Mouse (Mus musculus): ENCODE measurements around the gene Zxdc. TPM values are rescaled to one million over a fixed set of nuclear protein-coding genes. Genes with fewer than 3 reads are reported as not detected.

The Zxdc gene
- total RNA-seq, 2 experiments from 2014 or later, result 3.1 to 4.5 TPM

DNA sequence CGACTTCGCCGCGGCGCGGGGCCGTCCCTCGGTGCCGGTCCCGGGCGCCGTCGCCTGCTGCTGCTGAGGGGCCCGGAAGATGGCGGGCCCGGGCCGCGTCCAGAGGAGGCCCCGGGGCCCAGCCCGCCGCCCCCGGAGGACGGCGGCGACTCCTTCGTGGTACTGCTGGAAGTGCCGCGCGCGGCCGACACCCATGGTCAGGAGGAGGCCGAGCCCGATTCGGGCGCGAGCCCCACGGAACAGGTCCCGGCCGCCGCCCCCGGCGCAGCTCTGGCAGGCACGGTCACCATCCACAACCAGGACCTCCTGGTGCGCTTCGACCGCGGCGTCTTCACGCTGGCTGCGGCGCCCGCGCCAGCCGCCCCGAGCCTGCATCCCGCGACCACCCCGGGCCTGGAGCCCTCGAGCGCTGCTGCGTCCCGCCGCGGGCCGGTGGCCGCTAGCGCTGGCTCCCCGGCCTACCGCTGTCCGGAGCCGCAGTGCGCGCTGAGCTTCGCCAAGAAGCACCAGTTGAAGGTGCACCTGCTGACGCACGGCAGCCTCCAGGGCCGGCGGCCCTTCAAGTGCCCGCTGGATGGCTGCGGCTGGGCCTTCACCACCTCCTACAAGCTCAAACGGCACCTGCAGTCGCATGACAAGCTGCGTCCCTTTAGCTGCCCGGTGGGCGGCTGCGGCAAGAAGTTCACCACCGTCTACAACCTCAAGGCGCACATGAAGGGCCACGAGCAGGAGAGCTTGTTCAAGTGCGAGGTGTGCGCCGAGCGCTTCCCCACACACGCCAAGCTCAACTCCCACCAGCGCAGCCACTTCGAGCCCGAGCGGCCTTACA lies 647 bp downstream of the Zxdc start:
- ATAC-seq (replicated peaks; ENCODE audit: low FRiP score, poor library complexity, severe bottlenecking), result no peak

DNA sequence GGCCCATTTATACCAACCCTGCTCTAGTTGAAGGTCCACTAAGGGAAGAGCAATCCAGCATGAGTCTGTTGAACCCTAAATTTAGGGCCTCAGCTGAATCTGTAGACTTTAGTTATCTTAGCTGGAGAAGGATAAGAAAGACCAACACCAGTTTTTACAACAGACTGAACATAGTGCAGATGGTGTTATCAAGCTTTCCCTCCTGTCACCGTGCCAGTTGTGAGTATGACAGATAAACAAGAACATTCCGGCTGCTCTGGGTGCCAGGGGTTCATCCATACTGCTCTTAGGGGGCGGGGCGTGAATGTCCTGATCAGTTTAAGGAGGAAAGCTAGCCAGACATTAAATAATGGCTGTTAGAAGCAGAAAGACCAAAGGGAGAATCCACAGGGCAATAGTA lies 5.4 kb downstream of the Zxdc start:
- no peak for ATAC-seq (replicated peaks; ENCODE audit: low FRiP score, poor library complexity, severe bottlenecking)

DNA sequence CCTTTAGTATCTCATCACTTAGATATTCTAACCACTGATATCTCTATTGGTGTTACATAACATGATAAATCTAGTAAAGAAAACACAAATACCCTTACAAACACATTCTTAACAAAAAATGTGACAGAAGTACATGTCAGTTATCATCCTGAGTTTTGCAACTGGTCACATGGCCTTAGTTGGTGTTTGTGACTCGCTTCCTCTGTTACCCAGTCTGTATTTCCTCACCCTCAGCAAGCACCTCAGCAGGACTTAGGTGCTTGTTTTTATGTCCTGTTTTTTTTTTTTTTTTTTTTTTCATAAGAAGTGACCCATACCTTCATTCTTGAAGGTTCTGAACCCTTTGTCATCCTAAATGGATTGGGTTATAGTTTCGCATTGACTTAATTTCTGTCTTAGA lies 8.4 kb downstream of the Zxdc start:
- ATAC-seq (replicated peaks; ENCODE audit: low FRiP score, poor library complexity, severe bottlenecking), result no peak

DNA sequence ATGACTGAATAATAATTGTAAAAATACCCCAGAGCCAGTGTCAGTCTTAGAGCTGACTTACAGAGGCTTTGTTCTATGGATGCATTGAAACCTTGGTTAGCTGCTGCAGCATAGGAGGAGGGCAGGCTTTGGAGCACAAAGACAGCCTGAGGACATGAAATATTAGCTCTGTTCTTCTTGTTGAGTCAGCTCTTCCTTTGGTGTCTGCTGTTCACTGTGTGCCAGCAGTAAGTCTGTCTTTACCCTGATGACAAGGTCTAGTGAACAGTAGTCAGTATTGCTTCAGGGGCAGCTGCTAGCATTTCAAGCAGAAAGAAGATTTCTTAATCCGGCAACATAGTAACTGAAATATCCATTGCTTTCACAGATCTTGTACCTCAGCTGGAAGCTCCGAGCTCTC lies 12.2 kb downstream of the Zxdc start:
- no peak for ATAC-seq (replicated peaks; ENCODE audit: low FRiP score, poor library complexity, severe bottlenecking)

DNA sequence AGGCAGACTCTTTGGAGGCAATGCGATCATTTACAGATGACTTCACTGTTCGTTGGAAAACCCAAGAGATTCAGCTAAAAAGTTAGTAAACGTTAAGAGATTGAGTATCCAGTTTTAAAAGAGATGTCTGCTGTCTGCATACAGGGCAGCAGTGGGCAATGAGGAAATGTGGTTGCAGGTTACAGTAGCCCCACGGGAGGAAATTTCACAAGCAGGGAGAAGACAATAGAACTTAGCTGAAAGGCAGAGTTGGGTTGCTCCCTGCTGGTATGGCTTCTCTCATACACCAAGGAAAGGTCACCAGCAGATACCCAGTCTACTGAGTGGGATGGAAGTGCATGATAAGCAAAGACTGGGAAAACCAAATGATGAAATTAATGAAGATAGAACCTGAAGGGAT lies 21.3 kb downstream of the Zxdc start:
- ATAC-seq (replicated peaks; ENCODE audit: low FRiP score, poor library complexity, severe bottlenecking), result no peak

DNA sequence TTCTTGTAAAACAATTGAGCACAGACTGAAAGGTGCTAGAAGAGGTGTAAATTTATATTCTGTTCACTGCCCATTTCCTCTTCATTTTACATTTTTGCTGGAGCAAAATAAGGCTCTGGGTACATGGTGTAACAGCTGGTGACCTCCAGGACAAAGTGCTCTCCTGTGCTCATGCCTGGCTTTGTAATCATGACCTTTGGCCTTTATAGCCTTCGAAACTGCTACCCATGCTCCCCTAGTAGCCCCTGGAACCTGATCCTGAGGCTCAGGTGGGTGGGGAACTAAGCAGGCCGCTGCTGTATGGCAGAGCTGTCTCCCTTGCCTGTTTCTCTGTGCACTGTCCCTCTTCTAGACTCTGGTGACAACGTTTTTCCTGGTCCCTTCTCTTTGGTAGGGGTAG lies 24.7 kb downstream of the Zxdc start:
- ATAC-seq (replicated peaks; ENCODE audit: low FRiP score, poor library complexity, severe bottlenecking), result no peak

DNA sequence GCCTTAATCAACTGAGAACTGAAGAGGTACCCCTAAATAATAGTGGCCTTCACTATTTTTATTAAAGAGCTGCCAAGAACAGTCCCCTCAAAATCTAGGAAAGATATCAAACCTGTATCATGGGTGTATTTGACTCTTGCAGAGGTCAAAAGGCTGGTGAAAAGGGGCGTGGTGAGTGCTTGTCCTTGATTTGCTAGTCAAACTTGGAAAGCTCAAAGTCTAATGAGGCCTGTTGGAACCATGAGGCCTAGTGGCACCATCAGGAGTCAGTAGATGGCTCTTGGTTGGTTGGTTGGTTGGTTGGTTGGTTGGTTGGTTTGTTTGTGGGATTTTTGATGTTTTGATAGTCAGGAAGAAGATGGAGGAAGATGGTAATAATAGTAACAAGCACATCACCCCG lies 26.5 kb downstream of the Zxdc start:
- ATAC-seq (replicated peaks; ENCODE audit: low FRiP score, poor library complexity, severe bottlenecking), result no peak

DNA sequence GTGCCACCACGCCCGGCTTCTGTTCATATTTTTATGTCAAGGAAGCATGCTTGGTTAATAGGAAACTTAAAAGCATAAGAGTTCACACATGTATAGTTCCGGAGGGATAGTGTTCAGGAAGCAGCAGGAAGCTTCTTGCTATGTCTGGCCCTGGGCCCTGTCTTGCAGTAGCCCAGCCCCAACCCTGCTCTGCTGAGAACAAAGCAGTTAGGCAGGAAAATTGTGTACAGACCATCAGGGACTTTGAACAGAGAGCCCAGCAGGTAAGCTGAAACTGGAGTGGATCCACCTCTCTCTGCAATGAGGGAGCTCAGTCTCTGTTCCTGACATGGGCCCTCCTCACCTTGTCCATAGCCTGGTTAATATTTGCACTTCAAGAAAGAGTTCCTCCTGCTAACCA lies 28.0 kb downstream of the Zxdc start:
- no peak for ATAC-seq (replicated peaks; ENCODE audit: low FRiP score, poor library complexity, severe bottlenecking)

DNA sequence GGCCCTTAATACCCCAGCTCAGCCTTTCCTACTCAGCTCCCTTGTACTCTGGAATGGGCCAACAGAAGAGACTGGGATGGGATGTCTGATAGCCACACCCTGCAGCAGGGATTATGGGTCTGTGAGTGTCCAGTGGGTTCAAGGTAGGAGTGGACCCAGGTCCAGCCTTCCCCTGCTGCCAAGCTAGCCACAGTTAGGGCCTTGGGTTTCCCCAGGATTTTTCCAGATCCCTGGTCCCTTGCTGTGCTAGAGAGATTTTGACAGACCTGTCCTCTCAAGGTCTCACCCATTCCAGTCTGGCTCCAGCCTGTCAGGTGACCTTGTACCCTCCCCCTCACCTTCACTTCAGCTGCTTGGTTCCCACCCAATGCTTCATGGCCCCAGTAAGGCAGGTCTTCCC lies 39.3 kb downstream of the Zxdc start:
- no peak for ATAC-seq (replicated peaks; ENCODE audit: low FRiP score, poor library complexity, severe bottlenecking)

DNA sequence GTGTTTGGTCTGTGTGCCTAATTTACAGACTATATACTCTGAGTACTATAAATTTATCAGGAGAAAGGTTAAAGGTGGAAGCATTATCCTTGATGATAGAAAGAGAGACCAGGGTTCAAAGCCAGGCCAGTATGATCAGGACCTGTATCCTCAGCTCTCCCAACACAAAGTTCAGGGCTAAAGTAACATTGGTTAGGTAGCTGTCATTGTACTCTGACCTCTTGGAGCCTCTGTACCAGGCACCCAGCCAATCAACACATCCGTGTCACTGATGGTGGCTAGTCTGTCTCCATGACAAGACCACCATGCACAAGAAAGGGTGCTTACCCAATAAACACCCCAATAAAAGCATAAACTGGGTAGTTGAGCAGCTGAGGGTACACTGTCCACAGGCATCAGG lies 41.7 kb downstream of the Zxdc start:
- ATAC-seq (replicated peaks; ENCODE audit: low FRiP score, poor library complexity, severe bottlenecking), result no peak

DNA sequence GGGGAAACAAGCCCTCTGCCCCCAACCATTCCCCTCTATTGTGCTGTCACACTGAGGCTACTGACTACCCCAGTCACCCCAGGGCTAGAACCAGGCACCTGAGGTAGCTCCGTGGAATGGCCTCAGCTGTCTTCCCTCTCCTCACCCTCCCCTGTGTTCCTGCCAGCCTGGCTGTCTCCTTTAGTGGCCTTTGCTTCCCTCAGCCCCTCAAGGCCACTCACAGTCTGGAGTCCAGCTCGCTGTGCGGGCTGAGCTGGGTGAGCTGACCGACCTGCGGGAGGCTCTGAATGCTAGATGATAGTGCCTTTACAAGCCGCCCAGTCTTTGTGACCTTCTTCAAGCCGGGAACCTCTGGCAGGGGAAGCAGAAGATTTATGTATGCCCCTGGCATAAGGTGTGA lies 42.6 kb downstream of the Zxdc start:
- no peak for ATAC-seq (replicated peaks; ENCODE audit: low FRiP score, poor library complexity, severe bottlenecking)

DNA sequence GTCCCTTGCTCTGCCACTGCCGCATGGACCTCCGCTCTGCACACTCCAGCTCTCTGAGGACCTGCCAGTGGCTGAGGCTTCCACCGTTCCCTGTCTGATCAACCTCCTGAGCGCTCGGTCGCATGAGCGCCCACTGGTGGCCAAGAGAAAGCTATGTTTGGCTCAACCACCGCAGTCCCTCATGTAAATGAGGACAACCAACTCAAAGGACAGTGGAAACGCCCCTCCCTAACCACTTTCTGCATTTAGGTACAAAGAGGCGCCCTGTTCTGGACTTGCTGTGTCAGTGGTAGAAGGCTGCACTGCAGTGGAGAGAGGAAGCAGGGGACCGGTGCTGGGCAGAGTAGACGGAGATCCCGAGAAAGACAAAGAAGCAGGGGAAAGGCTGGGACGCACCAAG lies 53.3 kb downstream of the Zxdc start:
- no peak for ATAC-seq (replicated peaks; ENCODE audit: low FRiP score, poor library complexity, severe bottlenecking)

DNA sequence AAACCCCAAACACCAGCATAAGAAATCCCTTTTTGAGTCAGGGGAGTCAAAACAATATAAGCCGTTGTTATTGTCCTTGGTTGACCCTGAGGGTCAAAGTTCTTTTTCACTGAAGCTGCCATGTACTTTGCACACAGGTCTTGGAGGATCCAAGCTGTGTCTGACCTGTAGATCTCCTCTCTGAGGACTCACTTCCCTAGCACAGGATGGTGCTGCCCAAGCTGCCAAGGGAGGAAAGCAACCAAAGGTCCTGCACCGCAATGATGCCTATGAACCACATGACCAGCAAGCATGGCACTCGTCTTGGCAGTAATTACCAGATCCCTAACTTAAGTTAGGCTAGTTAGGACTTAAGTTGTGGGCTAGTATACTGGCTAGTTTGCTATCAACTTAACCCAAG lies 56.1 kb downstream of the Zxdc start:
- no peak for ATAC-seq (replicated peaks; ENCODE audit: low FRiP score, poor library complexity, severe bottlenecking)

DNA sequence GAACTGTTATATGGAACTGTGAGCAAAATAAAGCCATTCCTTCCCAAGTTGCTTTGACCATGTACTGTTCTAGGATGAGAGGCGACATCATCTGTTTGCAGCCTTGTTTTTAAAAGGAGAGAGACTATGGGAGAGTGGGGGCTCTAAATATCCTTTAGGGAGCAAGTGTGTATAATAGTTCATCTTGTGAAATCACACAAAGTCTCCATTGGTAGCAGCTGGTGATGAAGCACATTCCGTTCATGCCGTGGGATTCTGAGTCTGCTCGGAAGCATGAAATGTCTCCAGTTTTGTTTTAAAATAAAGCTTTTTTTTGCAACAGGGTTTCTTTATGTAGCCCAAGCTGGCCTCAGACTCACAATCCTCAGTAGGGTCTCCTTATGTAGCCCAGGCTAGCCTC lies 56.7 kb downstream of the Zxdc start:
- no peak for ATAC-seq (replicated peaks; ENCODE audit: low FRiP score, poor library complexity, severe bottlenecking)

DNA sequence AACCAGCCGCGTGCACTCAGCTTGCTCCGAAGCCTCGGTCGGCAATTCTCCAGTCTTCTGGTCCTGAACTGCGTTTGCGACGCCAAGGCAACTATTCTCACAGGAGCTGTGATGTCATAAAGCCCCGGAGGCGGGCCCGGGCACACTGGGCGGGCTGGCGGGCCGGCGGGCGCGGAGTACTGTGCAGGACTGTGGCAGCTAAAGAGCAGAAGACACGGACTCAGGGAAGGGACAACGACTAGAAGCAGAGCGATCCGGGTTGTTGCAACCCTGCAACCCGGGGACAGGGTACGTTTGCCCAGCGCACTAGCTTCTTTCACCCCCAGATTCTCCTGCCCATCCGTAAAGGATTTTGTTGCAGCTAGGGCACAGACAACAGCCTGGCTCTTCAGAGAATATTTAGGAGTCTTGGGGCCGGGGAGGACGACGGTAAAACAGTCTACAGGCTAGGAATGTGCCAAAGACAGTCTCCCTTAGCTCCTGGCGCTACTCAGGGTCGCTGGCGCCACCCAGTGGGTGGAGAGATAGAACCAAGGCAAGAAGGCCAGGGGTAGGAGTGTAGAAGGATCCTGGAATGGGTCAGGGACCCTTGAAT lies 59.2 kb downstream of the Zxdc start, which contains the start of gene Cfap100:
Cfap100 (minus strand) TSS at position 418 of the 595 bp plus-strand sequence.
- ATAC-seq (replicated peaks; ENCODE audit: low FRiP score, poor library complexity, severe bottlenecking), result no peak

DNA sequence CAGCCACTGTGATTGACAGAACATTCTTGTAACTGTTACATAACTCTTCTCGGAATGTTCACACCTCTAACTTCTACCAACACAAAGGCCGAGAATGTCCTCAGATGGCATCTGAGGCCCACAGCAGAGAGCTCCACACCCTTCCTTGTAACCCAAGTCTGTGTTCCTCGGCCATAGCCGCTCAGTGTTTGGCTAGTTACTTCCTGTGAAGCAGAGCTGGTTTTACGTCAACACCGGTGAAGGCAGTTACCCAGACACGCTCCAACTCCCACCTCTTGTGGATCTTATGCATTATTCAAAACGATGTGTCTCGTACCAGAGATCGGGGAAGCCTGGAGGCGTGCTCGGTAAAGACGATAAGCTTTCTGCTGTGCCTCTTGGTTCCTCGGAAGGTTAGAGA lies 60.6 kb downstream of the Zxdc start:
- no peak for ATAC-seq (replicated peaks; ENCODE audit: low FRiP score, poor library complexity, severe bottlenecking)

DNA sequence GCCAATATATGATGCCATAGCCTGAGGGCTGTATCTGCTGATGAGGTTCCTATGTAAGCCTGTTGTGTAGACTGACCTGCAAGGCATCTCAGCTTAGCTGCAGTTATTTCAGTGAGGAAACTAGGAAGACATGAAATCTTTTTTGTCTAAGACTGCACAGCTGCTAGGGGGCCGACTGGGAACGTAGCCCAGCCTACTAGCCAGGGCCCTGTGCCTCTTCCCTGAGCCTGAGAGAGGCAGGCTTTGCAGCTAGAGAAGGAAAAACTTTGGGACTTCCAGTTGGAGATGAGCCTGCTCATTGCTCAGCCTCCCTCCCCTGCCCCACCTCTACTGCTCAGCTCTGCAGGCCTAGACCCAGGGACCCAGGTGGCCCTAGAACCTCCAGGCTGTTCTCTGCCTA lies 62.2 kb downstream of the Zxdc start:
- no peak for ATAC-seq (replicated peaks; ENCODE audit: low FRiP score, poor library complexity, severe bottlenecking)

DNA sequence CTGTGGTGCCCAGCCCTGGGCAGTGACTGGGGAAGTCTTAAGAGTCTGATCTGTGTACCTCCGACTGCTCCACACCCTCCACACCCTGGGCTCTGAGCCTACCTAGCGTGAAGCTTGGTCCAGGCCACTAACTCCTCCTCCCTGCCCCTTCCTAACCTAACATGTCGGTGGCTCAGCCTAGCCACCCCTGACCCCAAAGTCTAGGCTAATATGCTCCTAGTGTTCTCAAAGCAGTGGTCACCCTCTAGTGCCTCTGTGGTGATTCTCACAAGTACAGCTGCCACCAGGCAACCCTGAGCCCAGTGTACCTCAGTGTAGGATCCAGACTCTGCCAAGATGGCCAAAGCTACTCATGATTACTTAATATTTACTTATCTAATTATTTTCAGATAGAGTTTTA lies 65.4 kb downstream of the Zxdc start:
- ATAC-seq (replicated peaks; ENCODE audit: low FRiP score, poor library complexity, severe bottlenecking), result 0 out of 2 replicates have a peak, but pooled peaks have one; percentile 49

DNA sequence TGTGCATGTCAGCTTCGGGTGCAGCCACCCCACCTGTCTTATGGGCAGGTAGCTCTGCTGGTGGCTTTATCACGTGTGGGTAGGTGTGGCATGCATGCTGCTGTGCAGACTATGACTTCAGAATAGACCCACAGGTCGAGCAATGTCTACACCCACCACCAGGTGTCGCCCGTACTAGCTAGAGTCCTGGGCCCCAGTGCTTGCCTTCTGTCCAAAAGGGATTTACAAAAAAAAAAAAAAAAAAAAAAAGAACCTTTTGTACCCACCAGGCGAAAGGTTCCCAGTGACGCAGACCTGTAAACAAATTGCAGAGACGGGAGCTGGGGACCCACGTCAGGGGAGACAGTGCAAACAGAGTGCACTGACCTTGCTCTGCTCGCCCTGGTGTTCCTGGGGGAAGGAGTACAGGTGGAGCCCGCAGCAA lies 65.9 kb downstream of the Zxdc start:
- ATAC-seq (replicated peaks; ENCODE audit: low FRiP score, poor library complexity, severe bottlenecking), result 0 out of 2 replicates have a peak, but pooled peaks have one; percentile 55

DNA sequence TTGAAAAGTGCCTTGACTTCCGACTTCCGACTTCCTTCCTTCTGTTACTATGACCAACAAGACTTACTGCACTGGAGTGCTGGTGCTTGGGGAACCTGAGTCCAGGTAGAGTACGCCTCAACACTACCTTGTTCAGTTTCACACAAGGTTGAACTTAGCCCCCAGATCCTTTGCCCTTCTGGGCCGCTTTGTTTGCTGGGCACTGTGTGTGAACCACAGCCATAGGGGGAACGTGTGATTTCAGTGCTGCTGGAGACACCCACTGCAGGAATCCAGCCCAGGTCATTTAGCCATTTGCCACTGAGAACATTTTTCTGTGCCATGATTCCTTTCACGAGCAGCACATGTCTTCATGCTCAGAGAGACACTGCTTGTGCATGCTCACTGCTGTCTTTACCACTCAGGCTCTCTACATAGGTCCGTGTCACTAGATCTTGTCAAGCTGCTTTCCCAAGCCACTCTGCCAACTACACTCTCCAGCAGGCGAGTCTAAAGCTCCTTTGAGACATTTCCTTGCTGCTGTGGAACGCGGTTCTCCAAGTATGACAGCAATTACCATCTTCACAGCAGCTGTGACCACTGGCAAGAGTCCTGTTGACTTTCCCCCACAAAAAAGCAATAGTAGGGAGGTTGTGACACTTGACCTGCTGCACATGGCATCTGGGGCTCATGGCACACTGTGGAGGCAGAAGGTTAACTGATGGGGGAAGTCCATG lies 67.1 kb downstream of the Zxdc start:
- no peak for ATAC-seq (replicated peaks; ENCODE audit: low FRiP score, poor library complexity, severe bottlenecking)

DNA sequence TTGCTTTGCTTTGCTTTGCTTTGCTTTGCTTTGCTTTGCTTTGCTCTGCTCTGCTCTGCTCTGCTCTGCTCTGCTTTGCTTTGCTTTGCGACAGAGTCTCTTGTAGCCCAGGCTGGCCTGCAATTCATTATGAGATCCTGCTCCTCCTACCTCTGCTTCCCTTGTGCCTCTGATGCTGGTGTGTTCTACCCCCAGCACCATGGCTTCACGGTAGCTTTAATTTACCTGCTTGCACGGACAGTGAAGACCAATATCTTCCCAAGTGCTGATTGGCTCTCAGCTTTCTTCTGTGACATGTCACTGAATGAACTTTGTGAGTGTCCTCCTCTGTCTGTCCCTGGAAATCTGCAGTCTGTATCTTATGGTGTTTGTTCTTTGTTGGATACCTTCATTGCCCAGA lies 67.7 kb downstream of the Zxdc start:
- ATAC-seq (replicated peaks; ENCODE audit: low FRiP score, poor library complexity, severe bottlenecking), result no peak
